Mouse (Mus musculus): Measurements from ENCODE around the gene Tsen54.

DNA sequence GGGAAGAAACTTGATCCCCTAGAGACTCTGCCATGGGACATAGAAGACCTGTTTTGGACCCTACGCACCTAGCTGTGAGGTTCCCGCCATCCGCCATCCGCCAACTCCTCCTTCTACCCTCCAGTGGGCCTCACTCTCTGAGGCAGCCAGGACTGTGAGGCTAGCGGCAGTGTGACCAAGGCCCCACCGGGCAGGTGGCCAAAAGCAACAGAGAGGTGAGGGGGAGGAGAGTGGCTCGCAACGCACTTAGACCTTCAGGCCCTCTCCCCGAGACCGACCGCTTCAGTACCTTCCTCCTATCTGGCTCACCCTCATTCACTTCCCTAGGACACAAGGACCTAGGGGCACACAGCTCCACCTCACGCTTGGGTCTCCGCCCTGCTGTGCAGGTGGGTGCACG lies 4.1 kb upstream of the Tsen54 start:
- no peak for TF ChIP-seq CTCF (IDR thresholded peaks at IDR 0.05; ENCODE audit: borderline replicate concordance, insufficient read depth, low read length)
- TF ChIP-seq POLR2A (IDR thresholded peaks at IDR 0.05; ENCODE audit: low read depth, low read length), result no peak

All from embryonic fibroblast, embryonic 13.5 days (primary cell).